Mouse (Mus musculus) embryonic fibroblast, embryonic 13.5 days (primary cell): ENCODE data around the gene 1110051M20Rik.

ENCODE experiments used
- CTCF ChIP-seq: IDR thresholded peaks from 2 replicates; pipeline ENCODE4 v1.5.1; 2011; ENCODE audit warnings: mild to moderate bottlenecking, control low read depth, low read length, moderate library complexity, borderline replicate concordance; ENCODE audit not compliant: insufficient read depth
- POLR2A ChIP-seq: IDR thresholded peaks from 2 replicates; pipeline ENCODE4 v1.6.1; 2011; ENCODE audit warnings: low read depth, mild to moderate bottlenecking, control low read depth, low read length, moderate library complexity

GRCm38 (mm10) chr2:91444286-91444892 is at the start of gene 1110051M20Rik:
- TF ChIP-seq CTCF: no peak
- TF ChIP-seq POLR2A: peak; percentile 42; the same call in 1 of the 2 replicates
